Mouse (Mus musculus) forebrain, postnatal 0 days (tissue): Measurements from ENCODE around the gene Slc25a16. TPM values are rescaled to one million over a fixed set of nuclear protein-coding genes. Genes with fewer than 3 reads are reported as not detected.
A peak's percentile ranks its signal among the peaks of the same experiment; 100 is the strongest.

ENCODE experiments used
- ATAC-seq: fragments of 200-750 bp; cut with Nextera tagmentation; 2 replicates; pipeline ENCODE4 v1.8.0; 2017; ENCODE audit warnings: mild to moderate bottlenecking, moderate library complexity
- DNase-seq: peaks from one replicate; pipeline ENCODE4 v3.0.0-alpha.2; 2015
- H3K27ac ChIP-seq: fragments of 300-500 bp; sonication (generic); 2 replicates; pipeline ENCODE4 v1.5.1; 2014; ENCODE audit warnings: low read depth, mild to moderate bottlenecking, antibody characterized with exemption, low read length, moderate library complexity, mixed read lengths
- H3K27me3 ChIP-seq: fragments of 300-500 bp; sonication (generic); 2 replicates; pipeline ENCODE4 v1.6.1; 2014; ENCODE audit warnings: mild to moderate bottlenecking, low read length, mixed read lengths; ENCODE audit not compliant: insufficient read depth
- H3K36me3 ChIP-seq: fragments of 300-500 bp; sonication (generic); 2 replicates; pipeline ENCODE4 v1.6.1; 2014; ENCODE audit warnings: mild to moderate bottlenecking, moderate library complexity; ENCODE audit not compliant: insufficient read depth
- H3K4me1 ChIP-seq: fragments of 300-500 bp; sonication (generic); 2 replicates; pipeline ENCODE4 v1.6.1; 2014; ENCODE audit warnings: antibody characterized with exemption; ENCODE audit not compliant: insufficient read depth
- H3K4me2 ChIP-seq: fragments of 300-500 bp; sonication (generic); 2 replicates; pipeline ENCODE4 v1.6.1; 2014; ENCODE audit warnings: low read depth, mild to moderate bottlenecking, moderate library complexity
- H3K4me3 ChIP-seq: fragments of 300-500 bp; sonication (generic); 2 replicates; pipeline ENCODE4 v1.5.1; 2014; ENCODE audit warnings: low read depth, low read length, mixed read lengths
- H3K9ac ChIP-seq: fragments of 300-500 bp; sonication (generic); 2 replicates; pipeline ENCODE4 v1.6.1; 2014; ENCODE audit warnings: mild to moderate bottlenecking
- H3K9me3 ChIP-seq: fragments of 300-500 bp; sonication (generic); 2 replicates; pipeline ENCODE4 v1.6.1; 2016; ENCODE audit warnings: low read length
- CTCF ChIP-seq: sonication (generic); IDR thresholded peaks from 2 replicates; pipeline ENCODE4 v1.5.1; 2016; ENCODE audit warnings: antibody characterized with exemption, control low read depth, low read depth
- WGBS: fragments of 180-500 bp; shearing (Covaris S2); extraction: QIAGEN DNeasy Blood & Tissue Kit; methylation state at CpG from one replicate; pipeline ENCODE4 v1.1.7; 2014; 5-methylcytosine and 5-hydroxymethylcytosine counted together
- polyA plus RNA-seq: library from polyadenylated mRNA; unstranded; fragments of >200 nt; fragmentation: Nextera tagmentation; extraction: Ambion mirVana; gene quantifications from 2 replicates; pipeline ENCODE4 v1.2.1, GENCODE M21; 2015
- total RNA-seq: library from RNA; depleted of rRNA; stranded (reverse); fragments of >200 nt; gene quantifications from 2 replicates; pipeline ENCODE4 v1.2.3, GENCODE M21; 2014

The Slc25a16 gene
- total and polyA plus RNA-seq, 2 experiments from 2014 or later, result 15.1 to 25.1 TPM

DNA sequence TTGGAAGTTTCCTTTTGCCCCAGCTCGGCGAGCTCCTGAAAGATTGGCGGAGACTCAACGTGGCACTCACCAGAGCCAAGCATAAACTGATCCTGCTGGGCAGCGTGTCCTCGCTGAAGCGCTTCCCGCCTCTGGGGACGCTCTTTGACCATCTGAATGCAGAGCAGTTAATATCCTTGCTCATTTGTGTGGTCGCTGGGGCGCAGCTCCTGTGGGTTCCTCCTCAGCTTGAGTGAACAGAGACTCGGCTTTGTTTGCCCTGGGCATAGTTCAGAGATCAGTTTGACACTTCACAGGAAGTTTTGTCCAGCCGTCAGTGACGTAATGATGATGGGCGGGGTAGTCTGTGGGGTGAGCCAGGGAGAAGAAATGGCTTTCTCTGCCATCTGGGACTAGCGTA lies 51.4 kb downstream of the Slc25a16 start:
- no peaks in the 10 kb centered on the region for H3K27me3 ChIP-seq
- WGBS, result 68% methylated on average over 16 of the region's 16 CpGs
- no peak overlapping the region for H3K9ac ChIP-seq
- ATAC-seq (no peak), DNase-seq (no peak)
- H3K9me3 ChIP-seq, result no peaks in the 10 kb centered on the region
- H3K27ac ChIP-seq, result no peak overlapping the region
- peaks cover under 1% of the 10 kb centered on the region for H3K36me3 ChIP-seq
- H3K4me2 ChIP-seq, result no peak overlapping the region
- H3K4me1 ChIP-seq, result no peaks in the 10 kb centered on the region
- H3K4me3 ChIP-seq, result no peak overlapping the region
- 0 out of 2 replicates have a peak, but pooled peaks have one; percentile 5 for TF ChIP-seq CTCF

GRCm38 (mm10) chr10:62979667-62980038 lies 59.2 kb downstream of the Slc25a16 start:
- no peak for ATAC-seq
- peak overlapping the region; percentile 53 for H3K4me2 ChIP-seq
- no peak for TF ChIP-seq CTCF
- peaks cover 12% of the 10 kb centered on the region; the same call in 1 of the 2 replicates for H3K36me3 ChIP-seq
- peak overlapping the region; percentile 98 for H3K9ac ChIP-seq
- H3K27me3 ChIP-seq, result no peaks in the 10 kb centered on the region
- peaks cover 8% of the 10 kb centered on the region; the same call in 1 of the 2 replicates for H3K4me1 ChIP-seq
- 8% methylated on average over 10 of the region's 10 CpGs for WGBS
- peak overlapping the region; percentile 74 for H3K27ac ChIP-seq
- no peaks in the 10 kb centered on the region for H3K9me3 ChIP-seq
- peak overlapping the region; percentile 96 for H3K4me3 ChIP-seq
- DNase-seq, result no peak

GRCm38 (mm10) chr10:62980039-62980954 lies 59.9 kb downstream of the Slc25a16 start, which contains the start of gene Rufy2:
Gene Rufy2 (plus strand): TSS chr10:62980223.
- under 1% methylated on average over 75 of the region's 77 CpGs for WGBS

GRCm38 (mm10) chr10:62984072-62984471 lies 63.6 kb downstream of the Slc25a16 start:
- no peaks in the 10 kb centered on the region for H3K27me3 ChIP-seq
- WGBS, result 94% methylated on average over 11 of the region's 11 CpGs
- TF ChIP-seq CTCF, result no peak
- peaks cover 8% of the 10 kb centered on the region; the same call in 1 of the 2 replicates for H3K4me1 ChIP-seq
- no peak overlapping the region for H3K27ac ChIP-seq
- H3K9me3 ChIP-seq, result no peaks in the 10 kb centered on the region
- H3K4me3 ChIP-seq, result no peak overlapping the region
- no peak overlapping the region for H3K9ac ChIP-seq
- no peak overlapping the region for H3K4me2 ChIP-seq
- DNase-seq (no peak), ATAC-seq (no peak)
- H3K36me3 ChIP-seq, result peaks cover 25% of the 10 kb centered on the region

More at GRCm38 (mm10) chr10:62980039-62980954, 59.9 kb downstream of the Slc25a16 start, which contains the start of gene Rufy2:
- peak within 1 kb of the TSS; percentile 98 for H3K9ac ChIP-seq
- peaks cover 8% of the 10 kb centered on the region; the same call in 1 of the 2 replicates for H3K4me1 ChIP-seq
- H3K4me3 ChIP-seq, result peak within 1 kb of the TSS; percentile 96
- peak; percentile 67 for TF ChIP-seq CTCF
- H3K27me3 ChIP-seq, result no peaks in the 10 kb centered on the region
- H3K9me3 ChIP-seq, result no peaks in the 10 kb centered on the region
- H3K36me3 ChIP-seq, result peaks cover 18% of the 10 kb centered on the region
- H3K27ac ChIP-seq, result peak within 1 kb of the TSS; percentile 90
- DNase-seq (peak; percentile 94), ATAC-seq (peak; percentile 95)
- H3K4me2 ChIP-seq, result peak within 1 kb of the TSS; percentile 53

- TF ChIP-seq CTCF, result no peak
- no peak for DNase-seq
- peaks cover 8% of the 10 kb centered on the region; the same call in 1 of the 2 replicates for H3K4me1 ChIP-seq
- no peaks in the 10 kb centered on the region for H3K9me3 ChIP-seq
- ATAC-seq, result no peak
- H3K27me3 ChIP-seq, result no peaks in the 10 kb centered on the region
- H3K36me3 ChIP-seq, result peaks cover 28% of the 10 kb centered on the region
- 91% methylated on average over 6 of the region's 6 CpGs for WGBS
- H3K4me2 ChIP-seq, result no peak overlapping the region
- H3K9ac ChIP-seq, result no peak overlapping the region
- H3K27ac ChIP-seq, result no peak overlapping the region
- H3K4me3 ChIP-seq, result no peak overlapping the region
Observed at GRCm38 (mm10) chr10:62984495-62984894, 64.1 kb downstream of the Slc25a16 start.

DNA sequence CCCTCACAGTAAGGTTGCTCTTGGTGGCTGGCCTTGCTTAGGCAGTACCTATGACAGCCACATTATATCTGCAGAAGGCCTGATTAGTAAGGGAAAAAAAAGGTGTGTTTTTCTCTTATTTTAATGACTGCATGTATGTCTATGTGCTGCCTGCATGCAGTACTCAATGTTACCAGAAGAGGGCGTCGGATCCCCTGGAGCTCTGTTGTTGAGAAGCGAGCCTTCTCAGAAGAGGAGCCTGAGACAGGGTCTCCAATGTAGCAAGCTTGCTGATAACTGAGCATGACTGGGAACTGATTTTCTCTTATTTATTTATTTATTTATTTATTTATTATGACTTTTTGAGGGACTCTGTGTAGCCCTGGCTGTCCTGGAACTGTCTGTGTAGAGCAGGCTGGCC lies 66.9 kb downstream of the Slc25a16 start:
- Histone ChIP-seq H3K9ac (no peak overlapping the region), H3K4me1 (no peaks in the 10 kb centered on the region), H3K4me2 (no peak overlapping the region), H3K36me3 (peaks cover 55% of the 10 kb centered on the region), H3K9me3 (no peaks in the 10 kb centered on the region), H3K27ac (no peak overlapping the region), H3K4me3 (no peak overlapping the region), H3K27me3 (no peaks in the 10 kb centered on the region)
- ATAC-seq (peak; percentile 60; the same call in 1 of the 2 replicates), DNase-seq (peak; percentile 47)
- WGBS, result 23% methylated on average over 3 of the region's 3 CpGs
- TF ChIP-seq CTCF, result peak; percentile 73

- WGBS, result 91% methylated on average over 15 of the region's 15 CpGs
- ATAC-seq, result no peak
- TF ChIP-seq CTCF, result no peak
Observed at GRCm38 (mm10) chr10:62990636-62991035, 70.2 kb downstream of the Slc25a16 start.

More at GRCm38 (mm10) chr10:62990636-62991035, 70.2 kb downstream of the Slc25a16 start:
- Histone ChIP-seq H3K27ac (no peak overlapping the region), H3K9me3 (no peaks in the 10 kb centered on the region), H3K4me3 (no peak overlapping the region), H3K4me2 (no peak overlapping the region), H3K9ac (no peak overlapping the region), H3K36me3 (peaks cover 64% of the 10 kb centered on the region), H3K27me3 (no peaks in the 10 kb centered on the region), H3K4me1 (no peaks in the 10 kb centered on the region)
- no peak for DNase-seq
